Mouse (Mus musculus): ENCODE results near the gene Mbnl2.

DNA sequence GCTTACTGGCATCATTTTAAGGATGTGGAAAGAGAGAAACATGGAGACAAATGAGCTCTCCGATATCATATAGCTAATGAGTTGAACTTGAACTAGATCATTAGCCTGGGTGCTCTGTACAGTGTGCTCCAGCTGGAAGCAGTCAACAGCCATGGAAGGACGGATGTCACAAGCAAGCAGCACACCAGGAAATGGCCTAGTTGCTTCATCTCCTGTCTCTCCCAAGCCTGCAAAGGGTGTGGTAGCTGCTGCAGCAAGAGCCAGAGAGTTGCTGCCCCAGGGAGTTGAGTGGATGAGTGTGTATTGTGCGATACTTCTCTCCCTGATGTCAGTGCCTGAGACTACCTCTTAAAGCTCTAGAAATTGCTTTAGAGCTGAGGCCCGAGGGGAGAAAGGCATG is 104.2 kb downstream of the Mbnl2 start:
- TF ChIP-seq CTCF (IDR thresholded peaks at IDR 0.05; ENCODE audit: extremely low read depth, insufficient read depth, insufficient read length, insufficient replicate concordance): no peak
- TF ChIP-seq POLR2A (IDR thresholded peaks at IDR 0.05; ENCODE audit: low read depth, low read length): no peak
